Mouse (Mus musculus): ENCODE results near the gene Cd55b. TPM values are rescaled to one million over a fixed set of nuclear protein-coding genes. Genes with fewer than 3 reads are reported as not detected.

The Cd55b gene
- polyA plus RNA-seq (2014; fragmentation: Illumina TruSeq; extraction: RNeasy Lipid Tissue Mini Kit (QIAGEN cat#74804); ENCODE audit: low read depth, low replicate concordance) = 5.1 TPM

DNA sequence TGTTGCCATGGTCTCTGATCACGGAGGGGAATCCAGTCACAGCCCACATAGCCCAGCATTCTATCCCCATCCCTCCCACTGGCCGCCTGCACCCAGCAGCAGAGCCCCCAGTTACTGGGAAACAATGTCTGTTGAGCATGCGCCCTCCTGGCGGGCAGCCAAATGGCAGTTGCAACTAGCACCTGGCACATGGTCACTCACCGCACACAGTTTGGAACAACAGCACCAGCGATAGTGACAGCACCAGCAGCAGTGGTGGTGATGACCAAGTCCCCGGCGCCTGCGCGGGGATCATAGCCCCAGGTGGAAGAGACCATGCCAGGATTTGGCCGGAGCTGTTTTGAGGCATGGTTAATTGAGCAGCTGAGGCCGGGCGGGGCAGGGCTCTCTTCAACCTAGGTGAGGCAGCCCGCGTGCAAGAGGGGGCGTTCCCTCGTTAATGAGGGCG, at the start of gene Cd55b:
Gene Cd55b (minus strand): TSS at position 346 of the 448 bp plus-strand sequence.

DNA sequence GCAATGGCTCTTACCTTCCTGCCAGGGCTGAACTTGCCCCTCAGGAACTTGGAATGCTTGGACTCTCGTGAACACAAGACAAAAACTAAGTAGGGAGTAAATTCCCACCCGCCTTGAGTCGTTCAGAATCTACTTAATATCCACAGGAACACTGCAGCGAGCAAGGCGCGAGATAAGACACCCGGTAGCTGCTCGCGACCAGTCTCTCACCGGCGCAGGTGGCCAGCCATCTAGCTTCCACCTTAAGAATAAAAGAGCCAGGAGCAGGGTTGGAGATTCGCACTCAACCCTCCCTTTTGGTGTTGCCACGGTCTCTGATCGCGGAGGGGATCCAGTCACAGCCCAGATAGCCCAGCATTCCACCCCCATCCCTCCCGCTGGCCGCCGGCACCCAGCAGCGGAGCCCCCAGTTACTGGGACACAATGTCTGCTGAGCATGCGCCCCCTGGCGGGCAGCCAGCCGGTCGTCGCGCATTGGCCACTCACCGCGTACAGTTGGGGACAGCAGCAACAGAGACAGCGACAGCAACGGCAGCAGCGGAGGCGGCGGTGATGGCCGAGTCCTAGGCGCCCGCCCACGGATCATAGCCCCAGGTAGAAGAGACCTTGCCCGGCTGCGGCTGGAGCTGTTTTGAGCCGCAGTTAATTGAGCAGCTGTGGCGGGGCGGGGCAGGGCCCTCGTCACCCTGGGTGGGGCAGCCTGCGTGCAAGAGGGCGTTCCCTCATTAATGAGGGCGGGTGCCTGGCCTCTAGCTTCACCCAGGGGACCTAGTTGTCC, 39.5 kb upstream of the Cd55b start, which contains the start of gene Cd55:
Gene Cd55 (minus strand): TSS at position 661 of the 778 bp plus-strand sequence.

Other genes starting within 250 kb of the Cd55b start
- gene Cd55, start 39.7 kb upstream of the Cd55b start, polyA plus RNA-seq (2014; fragmentation: Illumina TruSeq; extraction: RNeasy Lipid Tissue Mini Kit (QIAGEN cat#74804); ENCODE audit: low read depth, low replicate concordance) = 20.3 TPM
- 1.8 TPM for gene Zp3r, start 206.6 kb upstream of the Cd55b start, polyA plus RNA-seq (2014; fragmentation: Illumina TruSeq; extraction: RNeasy Lipid Tissue Mini Kit (QIAGEN cat#74804); ENCODE audit: low read depth, low replicate concordance)
- gene C4bp, start 238.6 kb upstream of the Cd55b start, polyA plus RNA-seq (2014; fragmentation: Illumina TruSeq; extraction: RNeasy Lipid Tissue Mini Kit (QIAGEN cat#74804); ENCODE audit: low read depth, low replicate concordance) = 695 TPM

All from adipose tissue, adult 10 weeks (tissue).